Mouse (Mus musculus) embryonic facial prominence, embryonic 10.5 days (tissue): ENCODE results near the gene Rph3a. TPM values are rescaled to one million over a fixed set of nuclear protein-coding genes. Genes with fewer than 3 reads are reported as not detected.
"Not testable (repeated sequence)": the region's sequence is repeated elsewhere in the genome, so short reads cannot be mapped to it uniquely, and the experiment has no call there.

Experiments used
- DNase-seq: peaks from one replicate; pipeline ENCODE4 v3.0.0-alpha.2; 2017; ENCODE audit warnings: low spot score
- H3K27ac ChIP-seq: fragments of 300-500 bp; sonication (generic); replicated peaks from 2 replicates; pipeline ENCODE4 v1.5.1; 2016; ENCODE audit warnings: mild to moderate bottlenecking
- H3K27me3 ChIP-seq: fragments of 300-500 bp; sonication (generic); replicated peaks from 2 replicates; pipeline ENCODE4 v1.6.1; 2016; ENCODE audit warnings: low read depth, mild to moderate bottlenecking; ENCODE audit not compliant: poor library complexity, severe bottlenecking
- H3K36me3 ChIP-seq: fragments of 300-500 bp; sonication (generic); replicated peaks from 2 replicates; pipeline ENCODE4 v1.6.1; 2016; ENCODE audit warnings: mild to moderate bottlenecking, moderate library complexity
- H3K4me1 ChIP-seq: fragments of 300-500 bp; sonication (generic); 2 replicates; pipeline ENCODE4 v1.6.1; 2016
- H3K4me3 ChIP-seq: fragments of 300-500 bp; sonication (generic); 2 replicates; pipeline ENCODE4 v1.5.1; 2016; ENCODE audit warnings: mild to moderate bottlenecking, moderate library complexity
- H3K9me3 ChIP-seq: fragments of 300-500 bp; sonication (generic); 2 replicates; pipeline ENCODE4 v1.6.1; 2016; ENCODE audit warnings: mild to moderate bottlenecking
- WGBS: fragments of 180-500 bp; shearing (Covaris S2); methylation state at CpG from one replicate; pipeline ENCODE4 v1.1.7; 2016; 5-methylcytosine and 5-hydroxymethylcytosine counted together
- polyA plus RNA-seq: library from polyadenylated mRNA; unstranded; fragments of >200 nt; fragmentation: Nextera tagmentation; extraction: Ambion mirVana; gene quantifications from 2 replicates; pipeline ENCODE4 v1.2.1, GENCODE M21; 2016

Rph3a gene
- polyA plus RNA-seq, 1 experiment from 2014 or later, result 0.20 TPM

DNA sequence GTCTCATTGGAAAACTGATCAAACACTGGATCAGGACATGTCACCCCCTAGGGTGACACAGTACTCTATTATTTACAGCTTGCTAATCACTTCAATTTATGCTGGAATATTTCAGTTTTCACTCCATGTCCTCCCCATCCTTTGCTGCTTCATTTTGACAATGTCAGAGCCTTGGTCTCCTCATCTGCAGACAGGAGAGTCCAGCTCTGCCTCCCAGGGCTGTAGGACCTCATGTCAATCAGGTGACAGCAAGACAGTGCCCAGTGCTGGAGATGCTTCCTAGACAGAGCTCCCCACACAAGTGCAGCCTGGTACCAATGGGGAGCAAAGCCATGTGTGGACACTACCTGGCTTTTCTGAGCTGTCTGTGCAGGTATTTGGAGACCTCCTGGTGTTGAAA lies 111.2 kb downstream of the Rph3a start:
- H3K27ac ChIP-seq, result no peak overlapping the region
- H3K36me3 ChIP-seq, result no peaks in the 10 kb centered on the region
- DNase-seq, result no peak
- H3K4me1 ChIP-seq, result no peaks in the 10 kb centered on the region
- H3K9me3 ChIP-seq, result no peaks in the 10 kb centered on the region
- H3K27me3 ChIP-seq, result no peaks in the 10 kb centered on the region
- no peak overlapping the region for H3K4me3 ChIP-seq

GRCm38 (mm10) chr5:120898307-120898706 lies 111.6 kb downstream of the Rph3a start:
- WGBS, result 88% methylated on average over 6 of the region's 6 CpGs
- DNase-seq, result no peak
- no peak overlapping the region for H3K27ac ChIP-seq
- H3K9me3 ChIP-seq, result no peaks in the 10 kb centered on the region
- no peaks in the 10 kb centered on the region for H3K36me3 ChIP-seq
- H3K4me3 ChIP-seq, result no peak overlapping the region
- H3K4me1 ChIP-seq, result no peaks in the 10 kb centered on the region
- no peaks in the 10 kb centered on the region for H3K27me3 ChIP-seq

- DNase-seq, result no peak
- WGBS, result 90% methylated on average over 11 of the region's 11 CpGs
- H3K36me3 ChIP-seq, result no peaks in the 10 kb centered on the region
- no peak overlapping the region for H3K27ac ChIP-seq
- H3K27me3 ChIP-seq, result no peaks in the 10 kb centered on the region
- H3K4me3 ChIP-seq, result no peak overlapping the region
- H3K4me1 ChIP-seq, result no peaks in the 10 kb centered on the region
- H3K9me3 ChIP-seq, result no peaks in the 10 kb centered on the region
Measured at GRCm38 (mm10) chr5:120895231-120895900, 114.5 kb downstream of the Rph3a start.

DNA sequence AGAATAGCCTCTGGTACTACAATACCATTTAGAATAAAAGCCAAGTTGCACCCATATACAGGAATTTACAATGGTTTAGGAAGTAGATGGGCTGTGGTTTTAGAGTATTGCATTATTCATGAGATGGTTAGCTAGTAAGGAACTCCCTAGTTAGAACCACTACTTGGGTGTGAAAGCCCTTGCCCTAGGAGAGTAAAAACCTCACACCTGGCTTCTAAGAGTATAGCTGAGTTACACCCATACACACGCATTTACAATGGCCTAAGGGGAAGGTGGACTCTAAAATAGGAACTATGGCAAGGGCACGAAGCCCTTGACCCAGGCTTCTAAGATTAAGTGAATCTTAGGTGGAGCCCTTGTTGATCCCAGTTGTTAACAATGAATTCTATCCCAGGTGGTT lies 115.2 kb downstream of the Rph3a start:
- not testable (repeated sequence) for H3K27ac ChIP-seq, H3K4me1 ChIP-seq, DNase-seq, H3K36me3 ChIP-seq, H3K27me3 ChIP-seq, H3K9me3 ChIP-seq, H3K4me3 ChIP-seq
- WGBS, result 71% methylated on average over 2 of the region's 2 CpGs

GRCm38 (mm10) chr5:120893866-120894265 lies 116.0 kb downstream of the Rph3a start:
- H3K4me3 ChIP-seq, DNase-seq, H3K36me3 ChIP-seq, H3K27ac ChIP-seq, H3K27me3 ChIP-seq, H3K4me1 ChIP-seq, H3K9me3 ChIP-seq: not testable (repeated sequence)
- 92% methylated on average over 4 of the region's 4 CpGs for WGBS

- WGBS, result 43% methylated on average over 2 of the region's 2 CpGs
- H3K27me3 ChIP-seq, result no peaks in the 10 kb centered on the region
- H3K4me3 ChIP-seq, result no peak overlapping the region
- H3K27ac ChIP-seq, result no peak overlapping the region
- DNase-seq, result no peak
- no peaks in the 10 kb centered on the region for H3K36me3 ChIP-seq
- no peaks in the 10 kb centered on the region; the same call in 1 of the 2 replicates for H3K4me1 ChIP-seq
- no peaks in the 10 kb centered on the region for H3K9me3 ChIP-seq
Measured at GRCm38 (mm10) chr5:120892243-120892660, 117.6 kb downstream of the Rph3a start.

DNA sequence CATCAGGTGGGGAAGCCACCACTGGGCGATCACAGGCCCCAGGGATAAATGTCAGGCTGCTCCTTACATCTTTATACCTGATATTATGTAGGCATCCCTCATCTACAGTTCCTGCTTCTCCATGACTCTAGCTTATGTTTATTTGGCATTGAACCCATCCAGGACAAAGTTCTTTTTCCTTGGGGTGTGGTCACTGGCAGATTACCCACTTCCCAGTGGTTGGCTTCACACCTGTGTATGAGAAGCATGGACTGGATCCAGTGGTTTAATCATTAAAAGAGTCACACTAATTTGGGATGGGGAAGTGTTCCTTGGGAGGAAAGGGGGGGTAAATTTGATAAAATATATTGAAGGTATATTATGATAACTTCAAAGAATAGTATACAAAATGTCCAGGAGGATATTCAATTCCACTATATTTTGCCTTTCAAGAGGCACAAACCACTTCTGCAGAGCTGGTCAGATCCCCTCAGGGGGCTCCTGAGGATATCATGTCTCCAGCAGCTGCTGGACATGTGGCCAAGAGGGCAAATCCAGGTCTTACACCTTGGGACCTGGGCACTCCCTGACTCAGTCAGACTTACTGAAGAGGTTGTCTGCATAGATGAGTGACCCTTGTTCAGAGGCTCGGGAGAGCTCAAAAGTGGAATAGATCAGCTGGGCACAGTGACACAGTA lies 118.2 kb downstream of the Rph3a start:
- not testable (repeated sequence) for H3K36me3 ChIP-seq, DNase-seq, H3K4me1 ChIP-seq, H3K4me3 ChIP-seq, H3K27me3 ChIP-seq, H3K9me3 ChIP-seq, H3K27ac ChIP-seq
- WGBS, result 64% methylated on average over 2 of the region's 2 CpGs

GRCm38 (mm10) chr5:120890991-120891390 lies 118.9 kb downstream of the Rph3a start:
- Histone ChIP-seq H3K9me3 (no peaks in the 10 kb centered on the region), H3K36me3 (no peaks in the 10 kb centered on the region), H3K4me1 (no peaks in the 10 kb centered on the region; the same call in 1 of the 2 replicates), H3K4me3 (no peak overlapping the region), H3K27me3 (no peaks in the 10 kb centered on the region), H3K27ac (no peak overlapping the region)
- DNase-seq, result no peak
- WGBS, result 58% methylated on average over 3 of the region's 3 CpGs

Other genes starting within 250 kb of the Rph3a start
- 0.06 TPM in 1 of 2 replicates, not detected in the other for gene Oas3, start 232.4 kb downstream of the Rph3a start, polyA plus RNA-seq
- gene Oas1e, start 214.6 kb downstream of the Rph3a start, polyA plus RNA-seq, result not detected in 2 replicates
- 0.14 and 0.49 TPM in 2 replicates for gene Oas1c, start 197.6 kb downstream of the Rph3a start, polyA plus RNA-seq
- not detected in 2 replicates for gene Oas1f, start 162.7 kb downstream of the Rph3a start, polyA plus RNA-seq
- gene Oas1h, start 148.7 kb downstream of the Rph3a start, polyA plus RNA-seq, result not detected in 2 replicates
- not detected in 2 replicates for gene Oas1g, start 122.5 kb downstream of the Rph3a start, polyA plus RNA-seq
- 0.30 and 0.59 TPM in 2 replicates for gene Oas1a, start 102.6 kb downstream of the Rph3a start, polyA plus RNA-seq
- not detected in 2 replicates for gene Oas1d, start 95.6 kb downstream of the Rph3a start, polyA plus RNA-seq
- 25.0 and 25.4 TPM in 2 replicates for gene Ptpn11, start 181.3 kb upstream of the Rph3a start, polyA plus RNA-seq
- gene Rpl6, start 194.4 kb upstream of the Rph3a start, polyA plus RNA-seq, result 686 and 696 TPM in 2 replicates
- 4.4 and 5.0 TPM in 2 replicates for gene Hectd4, start 210.1 kb upstream of the Rph3a start, polyA plus RNA-seq